Mouse (Mus musculus): ENCODE measurements around the gene Atg2a.

The Atg2a gene

GRCm38 (mm10) chr19:6241274-6242107 lies at the start of gene Atg2a:
TSS of gene Atg2a (plus strand) at chr19:6241668.
- DNase-seq, result peak; percentile 100

GRCm38 (mm10) chr19:6204265-6204664 lies 37.2 kb upstream of the Atg2a start:
- DNase-seq, result no peak

GRCm38 (mm10) chr19:6206716-6207115 lies 34.8 kb upstream of the Atg2a start:
- DNase-seq, result no peak

GRCm38 (mm10) chr19:6216046-6216705 lies 25.3 kb upstream of the Atg2a start:
- DNase-seq, result no peak

- no peak for DNase-seq
Observed at GRCm38 (mm10) chr19:6218606-6219005, 22.9 kb upstream of the Atg2a start.

- no peak for DNase-seq
Observed at GRCm38 (mm10) chr19:6226135-6226534, 15.3 kb upstream of the Atg2a start, which contains the start of gene Gpha2. TSS of gene Gpha2 (plus strand) at chr19:6226380.

GRCm38 (mm10) chr19:6226763-6227162 lies 14.7 kb upstream of the Atg2a start:
- DNase-seq, result no peak

GRCm38 (mm10) chr19:6227864-6228263 lies 13.6 kb upstream of the Atg2a start:
- DNase-seq, result no peak

- no peak for DNase-seq
Observed at GRCm38 (mm10) chr19:6230411-6230810, 11.1 kb upstream of the Atg2a start.

- no peak for DNase-seq
Observed at GRCm38 (mm10) chr19:6231036-6231435, 10.4 kb upstream of the Atg2a start.

GRCm38 (mm10) chr19:6233647-6234046 lies 7.8 kb upstream of the Atg2a start:
- DNase-seq, result no peak

GRCm38 (mm10) chr19:6234337-6235083 lies 7.0 kb upstream of the Atg2a start:
- no peak for DNase-seq

GRCm38 (mm10) chr19:6235084-6236052 lies 6.1 kb upstream of the Atg2a start, which contains the start of gene Ppp2r5b:
TSS of gene Ppp2r5b (minus strand) at chr19:6235872.
- peak; percentile 96 for DNase-seq

GRCm38 (mm10) chr19:6236053-6236441 lies 5.4 kb upstream of the Atg2a start:
- peak; percentile 97 for DNase-seq

GRCm38 (mm10) chr19:6236842-6237241 lies 4.6 kb upstream of the Atg2a start:
- DNase-seq, result no peak

- no peak for DNase-seq
Observed at GRCm38 (mm10) chr19:6238740-6239139, 2.7 kb upstream of the Atg2a start.

- DNase-seq, result no peak
Observed at GRCm38 (mm10) chr19:6240136-6240535, 1.3 kb upstream of the Atg2a start.

- no peak for DNase-seq
Observed at GRCm38 (mm10) chr19:6240725-6241124, 743 bp upstream of the Atg2a start.

- DNase-seq, result peak; percentile 58
Observed at GRCm38 (mm10) chr19:6242281-6242680, 813 bp downstream of the Atg2a start.

- DNase-seq, result no peak
Observed at GRCm38 (mm10) chr19:6243226-6243625, 1.8 kb downstream of the Atg2a start.

- DNase-seq, result no peak
Observed at GRCm38 (mm10) chr19:6245806-6246205, 4.3 kb downstream of the Atg2a start.
